9 mouse cellular contexts compared by ENCODE assay signal in genomic region chr1:87573800-87574215, GRCm38 (mm10). TPM values are rescaled to one million over a fixed set of nuclear protein-coding genes. Genes with fewer than 3 reads are reported as not detected.
DNase-seq lines count a peak whose midpoint lies in the region; ATAC-seq and TF ChIP-seq lines count a peak whose summit lies in the region.
"Had no signal": no experiment of that assay in that cellular context is flagged by ENCODE, and none has a peak within 500 bp of the region (broad histone marks: within the 10 kb centered on the region; RNA-seq: fewer than 3 reads in every experiment).

TSS of gene Ngef (minus strand) at chr1:87573870.

- ATAC-seq in erythroblast, adult 5-6 weeks (replicated peaks; ENCODE audit: low FRiP score, poor library complexity, severe bottlenecking), result no peak
- ATAC-seq in forebrain, postnatal 0 days, result no peak

- H3K4me1 ChIP-seq in erythroblast, embryonic 14.5 days (ENCODE audit: control insufficient read depth), result no peaks in the 10 kb centered on the region
- H3K4me1 ChIP-seq in forebrain, postnatal 0 days (ENCODE audit: insufficient read depth), result 0 out of 2 replicates have a peak, but pooled peaks cover 11% of the 10 kb centered on the region

- H3K4me2 ChIP-seq in forebrain, postnatal 0 days (ENCODE audit: low read depth), result no peak within 1 kb of the TSS

- peak within 1 kb of the TSS; percentile 38 for H3K4me3 ChIP-seq in erythroblast, embryonic 14.5 days (replicated peaks)
- no peak within 1 kb of the TSS for H3K4me3 ChIP-seq in forebrain, postnatal 0 days (ENCODE audit: low read depth, low read length)
- H3K4me3 ChIP-seq: limb, embryonic 10.5 days had no signal

- no peaks in the 10 kb centered on the region for H3K27me3 ChIP-seq in erythroblast, embryonic 14.5 days (ENCODE audit: control insufficient read depth)
- H3K27me3 ChIP-seq in forebrain, postnatal 0 days (ENCODE audit: insufficient read depth, low read length), result no peaks in the 10 kb centered on the region

- H3K36me3 ChIP-seq in erythroblast, embryonic 14.5 days (ENCODE audit: control insufficient read depth), result no peaks in the 10 kb centered on the region; the same call in 1 of the 2 replicates
- no peaks in the 10 kb centered on the region for H3K36me3 ChIP-seq in forebrain, postnatal 0 days (ENCODE audit: insufficient read depth)
- H3K36me3 ChIP-seq: limb, embryonic 10.5 days had no signal

- H3K9me3 ChIP-seq in erythroblast, embryonic 14.5 days (ENCODE audit: control insufficient read depth, low read length), result no peaks in the 10 kb centered on the region; the same call in 1 of the 2 replicates
- H3K9me3 ChIP-seq in forebrain, postnatal 0 days (ENCODE audit: low read length), result no peaks in the 10 kb centered on the region
- H3K9me3 ChIP-seq: limb, embryonic 10.5 days had no signal

- 78% methylated on average over 6 of the region's 6 CpGs for WGBS in forebrain, postnatal 0 days

- no peak for DNase-seq in forebrain, postnatal 0 days
- DNase-seq in layer of hippocampus, postnatal 36 days, result no peak
- peak; percentile 90 for DNase-seq in lung, postnatal 36 days
- DNase-seq in gastrocnemius, adult 8-10 months (ENCODE audit: low spot score in 2 of 2), result no peak
- DNase-seq in heart, adult 8-10 months (ENCODE audit: low spot score), result no peak
- no peak for DNase-seq in Muller cell, postnatal 12 days (ENCODE audit: inconsistent ontology term)

- H3K9ac ChIP-seq in forebrain, postnatal 0 days, result no peak within 1 kb of the TSS

- H3K27ac ChIP-seq in forebrain, postnatal 0 days (ENCODE audit: low read depth, low read length), result no peak within 1 kb of the TSS
- H3K27ac ChIP-seq: limb, embryonic 10.5 days had no signal

- TF ChIP-seq CTCF in forebrain, postnatal 0 days (IDR thresholded peaks at IDR 0.05; ENCODE audit: low read depth), result no peak

RNA-seq across cellular contexts. Expression of gene Ngef, which starts in this region (rescaled TPM):
- 0.01 TPM in 1 of 2 replicates, not detected in the other for polyA plus RNA-seq in erythroblast, embryonic 14.5 days (2012)
- not detected in 2 replicates for total RNA-seq in erythroblast, adult 5-6 weeks (2015; ENCODE audit: low replicate concordance)
- not detected in 2 replicates for total RNA-seq in erythroblast, adult 5-6 weeks (2017; ENCODE audit: low replicate concordance)
- total RNA-seq in forebrain, postnatal 0 days (2014; rRNA removed), result 67.2 and 85.0 TPM in 2 replicates
- polyA plus RNA-seq in forebrain, postnatal 0 days (2015; fragmentation: Nextera tagmentation; extraction: Ambion mirVana), result 49.8 and 57.9 TPM in 2 replicates
- 10 to 100 TPM; 91.3 to 99.4 TPM for total RNA-seq in layer of hippocampus, postnatal 36 days (2021)
- total RNA-seq in gastrocnemius, adult 8-10 months (2022), result under 1 TPM in 3 of 4 experiments, not detected in 1; 0.13 to 0.19 (median 0.16) TPM
- total RNA-seq in heart, adult 8-10 months (2022), result under 1 TPM; 0.46 to 0.59 (median 0.54) TPM

Comparison
In these comparisons a context has a peak if more than half of its experiments do, and no peak if none do; other contexts are left out.
1. RNA of gene Ngef (total RNA-seq): 91.3 to 99.4 TPM in layer of hippocampus, postnatal 36 days and 67.2 to 85.0 TPM in forebrain, postnatal 0 days; 0.46 to 0.59 TPM in heart, adult 8-10 months, 0.13 to 0.19 TPM in gastrocnemius, adult 8-10 months and not detected in erythroblast, adult 5-6 weeks; every median in the first group is over 10 times any median in the second.
2. RNA of gene Ngef (polyA plus RNA-seq): 49.8 to 57.9 TPM in forebrain, postnatal 0 days; 0.01 TPM in erythroblast, embryonic 14.5 days; every median in the first group is over 10 times any median in the second.